Mouse (Mus musculus) cerebellum, postnatal 4 days (tissue): ENCODE data around the gene Runx1.
A peak's percentile ranks its signal among the peaks of the same experiment; 100 is the strongest.

Source experiments
- DNase-seq, 2 experiments: peaks; one replicate each; pipeline ENCODE4 v3.0.0; 2022; ENCODE audit warnings: low spot score in 2 of 2, mixed read lengths in 1 of 2

Gene Runx1

DNA sequence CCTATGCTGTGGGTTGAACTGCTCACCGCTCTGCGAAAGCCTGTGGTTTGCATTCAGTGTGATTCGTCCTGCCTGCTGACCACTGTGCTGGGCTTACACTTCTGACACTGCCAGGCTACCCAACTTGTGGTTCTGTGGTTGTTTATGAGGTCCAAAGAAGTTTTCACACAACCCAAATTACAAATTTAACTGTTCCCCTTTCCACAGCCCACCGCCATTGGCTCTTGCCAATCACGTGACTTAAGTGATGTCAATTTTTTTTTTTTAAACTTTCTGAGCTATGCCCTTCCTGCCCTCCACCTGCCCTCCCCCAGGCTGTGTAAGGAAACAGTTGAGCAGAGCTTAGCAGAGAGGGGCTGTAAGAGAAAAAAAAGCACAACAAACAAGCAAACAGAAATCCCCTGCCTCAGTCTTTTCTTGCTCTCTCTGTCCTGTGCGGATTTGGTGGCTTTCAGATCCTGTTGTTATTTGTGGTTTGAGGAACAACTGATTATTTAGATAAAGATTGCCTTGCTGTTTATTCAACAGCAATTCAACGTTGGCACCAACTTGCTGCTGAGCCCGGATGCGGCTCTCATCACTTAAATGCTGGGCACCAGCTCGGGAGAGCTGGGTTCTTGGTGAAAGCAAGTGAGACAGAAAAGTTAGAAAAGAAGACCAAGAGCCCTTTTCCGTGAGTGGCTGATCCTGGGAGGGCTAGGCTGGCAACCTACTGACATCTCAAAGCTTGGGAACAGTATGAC lies at the start of gene Runx1:
Gene Runx1, minus strand, starts transcription at position 242 of the 743 bp plus-strand sequence.
- DNase-seq, result no peak

GRCm38 (mm10) chr16:92874015-92874414 lies 48.1 kb upstream of the Runx1 start:
- DNase-seq, result no peak

DNA sequence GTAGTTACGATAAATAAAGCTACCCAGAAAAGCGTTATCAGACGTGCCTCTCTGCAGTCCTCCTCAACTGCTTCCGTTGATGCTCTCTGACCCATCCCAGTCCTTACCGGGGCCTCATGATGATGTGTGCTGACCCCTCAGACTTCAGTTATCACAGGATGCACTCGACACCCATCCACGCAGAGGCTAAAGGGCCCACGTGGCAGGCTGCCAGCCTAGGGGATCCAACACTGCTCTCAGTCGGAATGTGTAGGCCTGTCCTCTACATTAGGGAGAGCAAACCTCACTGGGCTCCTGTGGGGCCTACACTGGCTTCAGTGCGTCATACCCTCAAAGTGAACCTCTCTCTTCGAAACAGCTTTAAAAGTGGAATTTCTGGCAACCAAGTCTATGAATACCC lies 45.8 kb upstream of the Runx1 start:
- DNase-seq, result no peak

- no peak for DNase-seq
These were observed 42.6 kb upstream of the Runx1 start for GRCm38 (mm10) chr16:92868550-92868949.

- DNase-seq, result no peak
These were observed 41.4 kb upstream of the Runx1 start for GRCm38 (mm10) chr16:92867261-92867935.

- no peak for DNase-seq
These were observed 39.4 kb upstream of the Runx1 start for GRCm38 (mm10) chr16:92865314-92865713.

GRCm38 (mm10) chr16:92864191-92864590 lies 38.2 kb upstream of the Runx1 start:
- no peak for DNase-seq

GRCm38 (mm10) chr16:92863179-92863578 lies 37.2 kb upstream of the Runx1 start:
- DNase-seq, result no peak

DNA sequence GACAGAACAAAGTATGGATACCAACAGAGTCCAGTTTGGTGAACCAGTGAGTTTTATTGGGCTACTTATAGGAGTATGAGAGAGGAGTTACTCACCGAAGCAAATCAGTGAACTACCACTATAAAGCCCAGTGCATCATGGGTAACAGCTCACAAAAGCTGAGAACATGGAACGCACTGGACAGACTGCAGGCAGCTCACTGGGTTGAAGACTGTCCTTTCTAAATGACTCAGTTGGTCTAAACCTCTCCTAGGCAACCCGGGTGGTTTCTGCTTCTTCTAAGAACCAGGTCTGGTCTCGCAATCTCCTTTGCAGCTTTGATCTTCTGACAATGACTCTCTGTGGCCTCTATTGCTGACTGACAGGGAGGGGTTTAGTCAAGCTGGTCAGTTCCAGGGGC lies 36.5 kb upstream of the Runx1 start:
- no peak for DNase-seq

DNA sequence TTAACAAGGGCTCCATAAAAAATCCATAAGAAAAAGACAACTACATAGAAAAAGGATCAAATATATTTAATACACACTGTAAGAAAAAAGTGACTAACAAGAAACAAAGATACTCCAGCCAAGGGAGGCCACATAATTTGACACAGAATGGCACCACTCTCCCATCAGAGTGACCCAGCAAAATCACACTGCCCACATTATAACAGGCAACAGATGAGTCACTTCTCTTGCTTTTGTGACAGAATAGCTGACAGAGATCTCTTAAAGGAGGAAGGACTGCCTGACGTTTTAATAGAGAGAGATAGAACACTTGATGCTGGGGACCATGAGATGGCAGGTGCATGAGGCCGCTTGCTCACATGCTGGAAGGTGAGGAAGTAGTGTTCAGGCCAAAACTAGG lies 35.6 kb upstream of the Runx1 start:
- no peak for DNase-seq

DNA sequence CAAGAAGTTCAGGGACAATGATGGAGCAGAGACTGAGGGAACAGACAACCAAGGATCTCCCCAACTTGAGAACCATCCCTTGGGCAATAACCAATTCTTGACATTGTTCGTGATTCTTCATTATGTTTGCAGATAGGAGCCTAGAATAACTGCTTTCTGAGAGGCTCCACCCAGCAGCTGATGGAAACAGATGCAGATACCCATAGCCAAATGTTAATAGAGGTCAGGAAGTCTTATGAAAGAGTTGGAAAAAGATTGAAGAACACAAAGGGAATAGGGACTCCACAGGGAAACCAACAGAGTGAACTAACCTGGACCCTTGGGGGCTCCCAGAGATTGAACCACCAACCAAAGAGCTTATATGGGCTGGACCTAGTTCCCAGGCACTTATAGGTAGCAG lies 34.7 kb upstream of the Runx1 start:
- no peak for DNase-seq

DNA sequence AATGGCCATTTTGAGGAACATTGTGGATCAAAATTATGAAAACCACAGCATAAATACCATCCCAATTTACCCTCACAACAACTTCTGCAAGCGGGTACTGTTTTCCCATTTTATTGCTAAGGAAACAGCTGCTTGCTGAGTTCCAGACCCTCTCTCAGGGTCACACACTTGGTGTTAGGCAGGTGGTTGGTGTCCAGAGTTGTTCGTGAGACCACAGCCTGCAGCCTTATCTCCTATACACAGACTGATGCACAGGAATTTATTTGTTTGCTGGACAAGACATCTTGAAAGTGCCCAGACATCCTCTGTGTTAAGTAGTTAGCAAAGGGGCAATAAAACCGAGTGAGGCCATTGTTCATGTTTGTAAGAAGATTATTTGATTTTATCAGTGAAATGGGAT lies 30.8 kb upstream of the Runx1 start:
- no peak for DNase-seq

GRCm38 (mm10) chr16:92852276-92852675 lies 26.3 kb upstream of the Runx1 start:
- DNase-seq, result no peak

- DNase-seq, result no peak
These were observed 24.5 kb upstream of the Runx1 start for GRCm38 (mm10) chr16:92850416-92850815.

DNA sequence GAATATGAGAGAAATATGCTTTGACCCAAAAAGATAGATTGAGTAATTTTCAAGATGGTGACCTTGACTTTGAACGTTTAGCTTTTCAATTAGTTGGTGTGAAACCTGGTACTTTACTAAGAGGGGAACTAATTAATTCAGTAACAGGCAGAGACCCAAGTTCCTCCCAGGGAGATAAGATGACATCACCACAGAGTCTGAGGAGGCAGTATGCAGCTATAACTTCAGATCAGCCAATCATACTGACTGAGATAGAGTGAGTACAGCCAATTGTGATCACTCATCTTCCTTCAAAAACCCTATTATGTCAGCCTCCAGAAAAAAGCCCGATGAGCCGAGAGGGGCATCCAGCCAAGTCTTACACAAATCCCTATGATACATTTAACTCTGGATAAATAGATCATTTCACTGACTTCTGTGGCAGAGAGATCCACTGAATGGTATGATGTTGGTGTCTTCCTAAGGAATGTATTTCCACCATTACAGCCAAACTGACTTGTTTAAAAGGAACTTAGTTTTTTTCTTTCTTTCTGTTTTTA lies 21.9 kb upstream of the Runx1 start:
- no peak for DNase-seq

- no peak for DNase-seq
These were observed 19.6 kb upstream of the Runx1 start for GRCm38 (mm10) chr16:92845244-92846225.

- no peak for DNase-seq
These were observed 12.8 kb upstream of the Runx1 start for GRCm38 (mm10) chr16:92838709-92839108.

- DNase-seq, result peak in 1 of 2 experiments; percentile 21
These were observed 5.4 kb upstream of the Runx1 start for GRCm38 (mm10) chr16:92831341-92831740.

DNA sequence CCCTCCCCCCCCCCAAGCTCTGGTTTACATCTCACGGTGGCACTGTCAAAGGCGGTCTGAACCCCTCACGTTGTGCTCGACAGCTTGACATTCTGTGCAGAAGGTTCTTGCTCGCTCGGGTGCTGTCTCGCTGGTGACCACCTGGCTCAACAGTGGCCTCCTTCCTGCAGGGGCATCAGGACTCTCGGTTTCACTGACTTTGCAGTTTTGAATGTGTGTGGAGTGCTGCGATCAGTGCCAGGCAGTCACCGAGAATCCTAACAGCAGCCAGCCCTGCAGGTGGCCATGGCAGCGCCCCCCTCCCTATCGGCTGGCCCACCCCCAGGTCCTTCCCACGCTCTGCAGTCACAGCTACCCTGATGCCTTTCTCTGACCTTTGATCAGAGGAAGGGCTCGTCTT lies 4.5 kb upstream of the Runx1 start:
- peak in 1 of 2 experiments; percentile 22 for DNase-seq

DNA sequence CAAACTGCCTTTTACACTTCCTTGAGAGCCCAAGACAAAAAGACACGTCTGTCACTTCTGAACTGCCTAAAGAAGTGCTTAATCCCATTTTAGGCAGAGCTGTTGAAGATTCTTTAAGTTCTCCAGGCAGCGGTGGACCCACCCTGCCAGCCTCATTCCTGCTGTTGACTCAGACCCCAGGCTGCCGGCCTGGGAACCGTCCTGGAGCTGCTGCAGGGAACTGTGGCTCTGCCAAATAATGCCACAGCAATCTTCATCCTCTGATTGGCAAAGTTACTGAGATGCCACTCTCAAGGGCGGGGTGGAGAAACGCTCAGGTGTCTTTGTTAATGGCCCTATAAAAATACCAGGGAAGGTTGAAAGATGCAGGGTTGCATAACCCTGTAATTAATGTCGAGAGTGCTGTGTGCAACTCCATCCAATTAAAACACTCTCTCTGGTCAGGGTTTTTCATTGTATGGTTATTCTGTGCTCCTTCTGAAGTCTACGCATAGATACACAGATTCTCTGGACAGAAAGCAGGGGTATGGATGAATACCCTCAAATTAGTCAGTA lies 2.4 kb upstream of the Runx1 start:
- no peak for DNase-seq

DNA sequence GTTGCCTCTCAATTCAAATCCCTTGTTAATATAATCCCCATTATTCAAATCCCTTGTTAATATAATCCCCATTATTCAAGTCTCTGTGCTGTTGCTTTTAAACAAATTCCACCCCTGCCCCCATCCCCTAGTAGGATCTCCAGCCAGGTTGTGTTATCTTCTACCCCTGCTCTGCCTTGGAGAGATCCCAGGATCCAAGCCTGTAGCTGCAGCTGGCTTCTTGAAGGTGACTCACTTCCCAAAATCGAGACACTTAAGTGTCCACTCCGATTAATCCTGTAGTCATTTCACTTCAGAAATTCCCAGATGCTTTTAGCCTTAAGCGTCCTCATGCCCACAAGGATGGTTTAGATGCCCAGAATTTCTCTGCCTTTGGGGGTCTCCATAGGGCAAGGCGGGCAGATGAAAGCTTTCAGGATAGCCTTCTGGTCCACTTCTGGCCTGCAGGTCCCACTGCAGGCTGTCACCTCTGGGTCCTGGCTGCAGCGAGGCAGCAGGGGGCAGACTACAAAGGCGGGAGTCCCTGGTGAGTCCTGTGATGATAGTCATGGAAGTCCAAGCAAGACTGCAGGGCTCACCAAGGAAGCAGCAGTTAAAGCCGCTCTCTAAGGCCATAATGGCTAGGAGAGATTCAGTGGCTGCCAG lies 1.8 kb upstream of the Runx1 start:
- DNase-seq, result no peak
